Mouse (Mus musculus): Measurements from ENCODE around the gene Zmiz1.

Zmiz1 gene

GRCm38 (mm10) chr14:25565344-25566088 lies 106.5 kb downstream of the Zmiz1 start:
- DNase-seq, result peak; percentile 92

- DNase-seq, result peak; percentile 87
Observed at GRCm38 (mm10) chr14:25567245-25567644, 108.3 kb downstream of the Zmiz1 start.

- DNase-seq, result no peak
Observed at GRCm38 (mm10) chr14:25567837-25568236, 108.9 kb downstream of the Zmiz1 start.

GRCm38 (mm10) chr14:25574047-25574870 lies 115.3 kb downstream of the Zmiz1 start:
- DNase-seq, result no peak

GRCm38 (mm10) chr14:25576642-25577041 lies 117.7 kb downstream of the Zmiz1 start:
- DNase-seq, result peak; percentile 22

- peak; percentile 41 for DNase-seq
Observed at GRCm38 (mm10) chr14:25577431-25577830, 118.4 kb downstream of the Zmiz1 start.

- DNase-seq, result no peak
Observed at GRCm38 (mm10) chr14:25579597-25579996, 120.6 kb downstream of the Zmiz1 start.

GRCm38 (mm10) chr14:25580397-25580796 lies 121.4 kb downstream of the Zmiz1 start:
- no peak for DNase-seq

- DNase-seq, result no peak
Observed at GRCm38 (mm10) chr14:25582603-25583002, 123.6 kb downstream of the Zmiz1 start.

- no peak for DNase-seq
Observed at GRCm38 (mm10) chr14:25583899-25584298, 124.9 kb downstream of the Zmiz1 start.

- DNase-seq, result no peak
Observed at GRCm38 (mm10) chr14:25585545-25586301, 126.7 kb downstream of the Zmiz1 start.

- DNase-seq, result no peak
Observed at GRCm38 (mm10) chr14:25586846-25587486, 128.0 kb downstream of the Zmiz1 start.

- DNase-seq, result no peak
Observed at GRCm38 (mm10) chr14:25587487-25588001, 128.6 kb downstream of the Zmiz1 start.

- DNase-seq, result no peak
Observed at GRCm38 (mm10) chr14:25588156-25588555, 129.2 kb downstream of the Zmiz1 start.

GRCm38 (mm10) chr14:25588946-25589937 lies 130.3 kb downstream of the Zmiz1 start:
- no peak for DNase-seq

GRCm38 (mm10) chr14:25591000-25591399 lies 132.0 kb downstream of the Zmiz1 start:
- no peak for DNase-seq

GRCm38 (mm10) chr14:25591426-25591825 lies 132.4 kb downstream of the Zmiz1 start:
- no peak for DNase-seq

- DNase-seq, result no peak
Observed at GRCm38 (mm10) chr14:25592522-25592921, 133.5 kb downstream of the Zmiz1 start.

- DNase-seq, result peak; percentile 30
Observed at GRCm38 (mm10) chr14:25593876-25594275, 134.9 kb downstream of the Zmiz1 start.

- DNase-seq, result peak; percentile 50
Observed at GRCm38 (mm10) chr14:25594611-25595010, 135.6 kb downstream of the Zmiz1 start.

- DNase-seq, result no peak
Observed at GRCm38 (mm10) chr14:25598960-25599359, 140.0 kb downstream of the Zmiz1 start.
